Mouse (Mus musculus) frontal cortex, adult (tissue): ENCODE data around the gene Ptpn11.
A peak's percentile ranks its signal among the peaks of the same experiment; 100 is the strongest.

Experiments
- ATAC-seq: cut with Nextera tagmentation; 2 replicates; pipeline ENCODE4 v1.9.2; 2017; ENCODE audit warnings: mild to moderate bottlenecking, moderate library complexity, mixed read lengths; ENCODE audit not compliant: low TSS enrichment

Gene Ptpn11

GRCm38 (mm10) chr5:121126051-121126450, 65.1 kb downstream of the Ptpn11 start:
- no peak for ATAC-seq

GRCm38 (mm10) chr5:121125563-121125962, 65.6 kb downstream of the Ptpn11 start:
- peak; percentile 68 for ATAC-seq

- ATAC-seq = no peak
Measured at GRCm38 (mm10) chr5:121124208-121125185, 66.7 kb downstream of the Ptpn11 start.

- no peak for ATAC-seq
Measured at GRCm38 (mm10) chr5:121123399-121123798, 67.8 kb downstream of the Ptpn11 start.

- ATAC-seq = no peak
Measured at GRCm38 (mm10) chr5:121122577-121122976, 68.6 kb downstream of the Ptpn11 start.

- no peak for ATAC-seq
Measured at GRCm38 (mm10) chr5:121122036-121122435, 69.2 kb downstream of the Ptpn11 start.

GRCm38 (mm10) chr5:121119331-121120034, 71.7 kb downstream of the Ptpn11 start:
- peak; percentile 53 for ATAC-seq

GRCm38 (mm10) chr5:121118345-121118744, 72.9 kb downstream of the Ptpn11 start:
- ATAC-seq = no peak

- no peak for ATAC-seq
Measured at GRCm38 (mm10) chr5:121116941-121117340, 74.3 kb downstream of the Ptpn11 start.

- peak; percentile 22; the same call in 1 of the 2 replicates for ATAC-seq
Measured at GRCm38 (mm10) chr5:121115391-121116157, 75.6 kb downstream of the Ptpn11 start.

- ATAC-seq = peak; percentile 35; the same call in 1 of the 2 replicates
Measured at GRCm38 (mm10) chr5:121114151-121114550, 77.0 kb downstream of the Ptpn11 start.

- no peak for ATAC-seq
Measured at GRCm38 (mm10) chr5:121112390-121112789, 78.8 kb downstream of the Ptpn11 start.

GRCm38 (mm10) chr5:121111106-121111915, 79.9 kb downstream of the Ptpn11 start:
- ATAC-seq = peak; percentile 50

- ATAC-seq = no peak
Measured at GRCm38 (mm10) chr5:121109185-121109584, 82.0 kb downstream of the Ptpn11 start.

- no peak for ATAC-seq
Measured at GRCm38 (mm10) chr5:121106913-121107312, 84.3 kb downstream of the Ptpn11 start.

GRCm38 (mm10) chr5:121100886-121101580, 90.2 kb downstream of the Ptpn11 start:
- ATAC-seq = no peak

- ATAC-seq = no peak
Measured at GRCm38 (mm10) chr5:121100095-121100494, 91.1 kb downstream of the Ptpn11 start.

GRCm38 (mm10) chr5:121097970-121098369, 93.2 kb downstream of the Ptpn11 start:
- ATAC-seq = no peak

GRCm38 (mm10) chr5:121096744-121097143, 94.5 kb downstream of the Ptpn11 start:
- ATAC-seq = no peak

- no peak for ATAC-seq
Measured at GRCm38 (mm10) chr5:121093281-121093680, 97.9 kb downstream of the Ptpn11 start.
